Mouse (Mus musculus): ENCODE measurements around the gene 5730596B20Rik. TPM values are rescaled to one million over a fixed set of nuclear protein-coding genes. Genes with fewer than 3 reads are reported as not detected.

5730596B20Rik gene
- polyA plus RNA-seq, 1 experiment from 2014 or later: 1.5 TPM

DNA sequence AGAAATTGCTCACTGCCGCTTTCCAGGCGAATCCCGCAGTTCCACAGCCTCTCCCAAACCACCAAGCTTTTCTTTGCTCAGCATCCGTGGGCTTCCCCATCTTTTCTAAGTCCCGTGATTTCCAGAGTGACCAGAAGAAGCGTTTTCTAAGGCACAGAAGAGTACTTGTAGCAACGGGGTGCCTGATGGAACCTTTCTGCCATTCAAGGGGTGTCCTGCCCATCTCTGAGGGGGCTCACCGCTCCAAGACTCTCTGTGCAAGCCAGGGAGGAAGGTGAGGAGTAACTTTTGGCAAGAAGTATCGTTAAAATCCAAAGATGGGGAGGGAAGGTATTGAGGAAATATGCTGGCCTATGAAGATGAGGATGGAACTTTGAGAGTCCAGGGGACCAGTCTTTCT lies 508 bp downstream of the 5730596B20Rik start:
- Histone ChIP-seq H3K4me3 (ENCODE audit: low read depth, low read length) (peak overlapping the region; percentile 56), H3K4me2 (replicated peaks; ENCODE audit: low read depth, low read length) (peak overlapping the region; percentile 62), H3K27ac (ENCODE audit: low read length) (peak overlapping the region; percentile 89), H3K4me1 (ENCODE audit: insufficient read depth, low read depth, low read length) (no peaks in the 10 kb centered on the region), H3K9ac (replicated peaks; ENCODE audit: low read depth) (peak overlapping the region; percentile 65), H3K36me3 (ENCODE audit: insufficient read depth, low read length) (no peaks in the 10 kb centered on the region), H3K9me3 (ENCODE audit: low read length) (no peaks in the 10 kb centered on the region), H3K27me3 (replicated peaks; ENCODE audit: insufficient read depth, low read length) (peaks cover 9% of the 10 kb centered on the region)
- TF ChIP-seq EP300 (IDR thresholded peaks at IDR 0.05) (no peak), CTCF (IDR thresholded peaks at IDR 0.05) (no peak)
- ATAC-seq (no peak), DNase-seq (ENCODE audit: low spot score) (no peak)
- 7% methylated on average over 9 of the region's 9 CpGs for WGBS

DNA sequence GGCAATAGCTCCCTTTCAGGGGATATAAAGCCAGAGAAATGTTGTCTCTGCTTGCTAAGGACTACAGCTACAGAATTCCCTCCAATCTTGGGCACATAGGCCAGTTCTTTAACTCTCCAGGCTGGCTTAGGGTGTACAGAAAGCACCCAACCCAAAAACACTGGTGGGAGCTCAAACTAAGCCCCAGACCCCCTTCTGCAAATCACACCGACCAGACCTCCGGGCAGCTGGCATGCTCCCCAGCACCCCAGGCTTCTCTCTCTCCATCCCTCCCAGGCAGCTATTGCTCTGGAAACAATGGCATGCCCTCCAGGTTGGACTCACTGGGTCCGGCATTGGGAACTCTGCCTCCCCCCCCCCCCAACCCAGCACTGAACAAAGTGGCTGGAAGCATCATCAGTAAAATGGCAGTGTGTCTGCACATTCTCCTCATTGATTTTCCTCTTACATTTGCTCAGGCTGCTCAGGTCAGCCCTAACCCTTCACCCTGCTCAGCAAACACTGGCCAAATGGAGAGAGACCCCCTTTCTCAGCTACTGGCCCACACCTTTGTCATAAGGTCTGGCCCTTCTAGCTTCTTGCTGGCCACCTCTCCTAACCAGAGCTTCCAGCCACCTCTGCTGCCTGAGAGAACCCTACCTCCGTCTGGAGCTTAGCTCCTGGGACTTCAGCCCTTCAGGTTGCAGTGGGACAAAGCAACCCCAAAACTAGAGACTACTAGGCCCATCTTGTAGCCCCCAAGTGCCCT lies 1.8 kb downstream of the 5730596B20Rik start:
- ATAC-seq (no peak), DNase-seq (ENCODE audit: low spot score) (peak; percentile 18)
- H3K27ac ChIP-seq (ENCODE audit: low read length): peak overlapping the region; percentile 73
- H3K4me3 ChIP-seq (ENCODE audit: low read depth, low read length): peak overlapping the region; percentile 56
- peak overlapping the region; percentile 65 for H3K9ac ChIP-seq (replicated peaks; ENCODE audit: low read depth)
- H3K4me2 ChIP-seq (replicated peaks; ENCODE audit: low read depth, low read length): peak overlapping the region; percentile 62
- H3K27me3 ChIP-seq (replicated peaks; ENCODE audit: insufficient read depth, low read length): peaks cover 13% of the 10 kb centered on the region
- no peaks in the 10 kb centered on the region for H3K4me1 ChIP-seq (ENCODE audit: insufficient read depth, low read depth, low read length)
- WGBS: 8% methylated on average over 3 of the region's 4 CpGs
- no peaks in the 10 kb centered on the region for H3K36me3 ChIP-seq (ENCODE audit: insufficient read depth, low read length)
- TF ChIP-seq EP300 (IDR thresholded peaks at IDR 0.05) (no peak), CTCF (IDR thresholded peaks at IDR 0.05) (no peak)
- H3K9me3 ChIP-seq (ENCODE audit: low read length): no peaks in the 10 kb centered on the region

DNA sequence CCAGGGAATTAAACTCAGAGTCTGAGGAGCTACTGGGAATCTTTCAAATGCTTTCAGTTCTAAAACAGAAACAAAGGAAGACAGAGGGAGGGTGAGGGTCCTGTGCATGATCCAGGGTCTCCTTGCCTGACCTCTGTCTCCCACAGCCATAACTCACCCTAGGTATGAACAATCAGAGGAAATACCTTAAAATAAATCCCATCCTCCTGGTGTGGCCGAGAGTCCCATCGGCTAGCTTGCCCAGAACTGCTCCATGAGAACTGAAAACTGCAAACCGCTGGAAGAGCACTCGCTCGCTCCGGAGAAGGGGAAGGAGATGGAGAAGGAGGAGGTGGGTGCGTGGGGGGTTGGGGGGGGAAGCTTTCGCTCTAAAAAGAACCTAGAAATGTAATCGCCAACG lies 2.4 kb downstream of the 5730596B20Rik start:
- peak overlapping the region; percentile 73 for H3K27ac ChIP-seq (ENCODE audit: low read length)
- no peaks in the 10 kb centered on the region for H3K9me3 ChIP-seq (ENCODE audit: low read length)
- peaks cover 15% of the 10 kb centered on the region for H3K27me3 ChIP-seq (replicated peaks; ENCODE audit: insufficient read depth, low read length)
- peak overlapping the region; percentile 56 for H3K4me3 ChIP-seq (ENCODE audit: low read depth, low read length)
- no peaks in the 10 kb centered on the region for H3K36me3 ChIP-seq (ENCODE audit: insufficient read depth, low read length)
- H3K9ac ChIP-seq (replicated peaks; ENCODE audit: low read depth): peak overlapping the region; percentile 65
- 4% methylated on average over 10 of the region's 10 CpGs for whole genome bisulfite sequencing
- DNase-seq (ENCODE audit: low spot score): no peak
- TF ChIP-seq CTCF (IDR thresholded peaks at IDR 0.05) (no peak), EP300 (IDR thresholded peaks at IDR 0.05) (no peak)
- 0 out of 2 replicates have a peak, but pooled peaks cover 3% of the 10 kb centered on the region for H3K4me1 ChIP-seq (ENCODE audit: insufficient read depth, low read depth, low read length)
- H3K4me2 ChIP-seq (replicated peaks; ENCODE audit: low read depth, low read length): peak overlapping the region; percentile 62
- no peak for ATAC-seq

DNA sequence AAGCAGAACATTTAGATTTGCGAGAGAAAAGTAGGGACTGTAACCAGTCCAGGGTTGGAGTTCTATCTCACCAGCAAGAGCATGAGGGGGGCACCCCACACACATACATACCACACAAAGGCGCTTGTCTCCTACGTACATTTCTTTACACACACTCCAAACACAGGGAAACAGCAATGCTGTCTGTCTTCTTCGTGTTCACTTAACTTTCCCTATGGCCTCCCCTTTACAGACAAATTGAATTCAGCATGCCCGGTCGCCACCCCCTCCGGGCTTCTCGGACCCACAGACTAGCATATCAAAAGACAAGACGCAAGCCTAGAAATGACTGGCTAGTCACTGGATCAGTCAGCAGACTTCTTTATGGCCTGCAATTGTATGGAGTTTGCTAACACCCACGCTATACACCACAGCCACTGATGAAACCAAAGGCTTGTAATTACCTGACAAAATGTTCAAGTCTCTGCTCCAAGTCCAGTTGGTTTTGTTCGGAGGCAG lies 3.0 kb downstream of the 5730596B20Rik start:
- H3K9me3 ChIP-seq (ENCODE audit: low read length): no peaks in the 10 kb centered on the region
- peak overlapping the region; percentile 62 for H3K4me2 ChIP-seq (replicated peaks; ENCODE audit: low read depth, low read length)
- WGBS: 11% methylated on average over 11 of the region's 11 CpGs
- 0 out of 2 replicates have a peak, but pooled peaks cover 6% of the 10 kb centered on the region for H3K4me1 ChIP-seq (ENCODE audit: insufficient read depth, low read depth, low read length)
- H3K27me3 ChIP-seq (replicated peaks; ENCODE audit: insufficient read depth, low read length): peaks cover 15% of the 10 kb centered on the region
- TF ChIP-seq EP300 (IDR thresholded peaks at IDR 0.05): no peak
- TF ChIP-seq CTCF (IDR thresholded peaks at IDR 0.05): no peak
- H3K36me3 ChIP-seq (ENCODE audit: insufficient read depth, low read length): no peaks in the 10 kb centered on the region
- H3K27ac ChIP-seq (ENCODE audit: low read length): peak overlapping the region; percentile 73
- DNase-seq (ENCODE audit: low spot score) (no peak), ATAC-seq (no peak)
- peak overlapping the region; percentile 65 for H3K9ac ChIP-seq (replicated peaks; ENCODE audit: low read depth)
- peak overlapping the region; percentile 56 for H3K4me3 ChIP-seq (ENCODE audit: low read depth, low read length)

DNA sequence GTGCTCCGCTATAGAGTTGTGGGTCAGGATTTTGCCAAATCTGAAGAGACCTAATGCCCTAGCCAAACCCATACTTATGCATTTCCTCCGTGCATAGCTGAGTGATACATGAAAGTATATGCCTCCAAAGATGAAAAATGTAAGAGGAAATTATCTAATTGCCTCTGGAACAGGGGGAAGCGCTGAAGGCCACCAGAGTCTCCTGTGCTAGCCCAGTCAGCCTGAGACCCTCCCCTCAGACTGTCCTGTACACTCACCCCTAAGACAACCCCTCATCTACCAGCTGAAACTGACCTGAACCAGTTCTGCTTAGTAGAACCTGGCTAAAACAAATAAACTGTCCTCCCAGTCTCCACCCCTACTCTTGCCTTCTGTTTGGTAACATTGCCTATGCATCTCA lies 3.4 kb downstream of the 5730596B20Rik start:
- no peaks in the 10 kb centered on the region for H3K9me3 ChIP-seq (ENCODE audit: low read length)
- peak overlapping the region; percentile 62 for H3K4me2 ChIP-seq (replicated peaks; ENCODE audit: low read depth, low read length)
- peaks cover 15% of the 10 kb centered on the region for H3K27me3 ChIP-seq (replicated peaks; ENCODE audit: insufficient read depth, low read length)
- 0 out of 2 replicates have a peak, but pooled peaks cover 6% of the 10 kb centered on the region for H3K4me1 ChIP-seq (ENCODE audit: insufficient read depth, low read depth, low read length)
- WGBS: 29% methylated on average over 3 of the region's 3 CpGs
- ATAC-seq (no peak), DNase-seq (ENCODE audit: low spot score) (no peak)
- no peak overlapping the region for H3K4me3 ChIP-seq (ENCODE audit: low read depth, low read length)
- TF ChIP-seq EP300 (IDR thresholded peaks at IDR 0.05): no peak
- TF ChIP-seq CTCF (IDR thresholded peaks at IDR 0.05): no peak
- H3K9ac ChIP-seq (replicated peaks; ENCODE audit: low read depth): 0 out of 2 replicates have a peak overlapping the region, but pooled peaks have one; percentile 65
- no peaks in the 10 kb centered on the region for H3K36me3 ChIP-seq (ENCODE audit: insufficient read depth, low read length)
- peak overlapping the region; percentile 39; the same call in 1 of the 2 replicates for H3K27ac ChIP-seq (ENCODE audit: low read length)

DNA sequence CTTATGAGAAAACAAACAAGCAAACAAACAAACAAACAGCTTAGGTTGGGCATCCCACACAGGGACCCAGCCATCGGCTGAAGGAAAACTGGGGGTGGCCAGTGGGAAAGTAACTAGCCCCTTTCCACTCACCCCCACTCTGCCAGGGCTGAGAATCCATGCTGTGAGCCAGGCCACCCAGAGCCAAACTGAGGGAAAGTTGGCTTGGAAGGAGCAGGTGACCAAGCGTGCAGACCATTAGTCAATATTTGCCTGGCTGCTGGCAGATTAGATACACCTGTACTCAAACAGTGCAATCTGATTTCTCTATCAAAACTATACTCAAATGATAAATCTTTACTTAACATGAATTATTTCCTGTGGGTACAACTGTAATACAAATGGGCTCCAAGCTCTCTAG lies 4.7 kb downstream of the 5730596B20Rik start:
- Histone ChIP-seq H3K4me2 (replicated peaks; ENCODE audit: low read depth, low read length) (no peak overlapping the region), H3K9ac (replicated peaks; ENCODE audit: low read depth) (no peak overlapping the region), H3K9me3 (ENCODE audit: low read length) (no peaks in the 10 kb centered on the region), H3K36me3 (ENCODE audit: insufficient read depth, low read length) (no peaks in the 10 kb centered on the region), H3K27ac (ENCODE audit: low read length) (no peak overlapping the region), H3K4me3 (ENCODE audit: low read depth, low read length) (no peak overlapping the region), H3K27me3 (replicated peaks; ENCODE audit: insufficient read depth, low read length) (peaks cover 19% of the 10 kb centered on the region), H3K4me1 (ENCODE audit: insufficient read depth, low read depth, low read length) (0 out of 2 replicates have a peak, but pooled peaks cover 6% of the 10 kb centered on the region)
- TF ChIP-seq CTCF (IDR thresholded peaks at IDR 0.05): no peak
- no peak for TF ChIP-seq EP300 (IDR thresholded peaks at IDR 0.05)
- WGBS: 40% methylated on average over 2 of the region's 2 CpGs
- DNase-seq (ENCODE audit: low spot score) (no peak), ATAC-seq (no peak)
